Mouse (Mus musculus) heart, adult 2 months (tissue): Measurements from ENCODE around the gene Adgrv1.

Experiments used
- CTCF ChIP-seq: fragments of 200-600 bp; IDR thresholded peaks from 2 replicates; pipeline ENCODE4 v1.8.1; 2022; ENCODE audit warnings: antibody characterized with exemption, mild to moderate bottlenecking, moderate library complexity
- EP300 ChIP-seq: fragments of 200-500 bp; IDR thresholded peaks from 2 replicates; pipeline ENCODE4 v1.6.1; 2011; ENCODE audit warnings: low read depth, low read length, control low read depth; ENCODE audit not compliant: insufficient read depth
- POLR2A ChIP-seq: fragments of 200-500 bp; IDR thresholded peaks from 2 replicates; pipeline ENCODE4 v1.6.1; 2011; ENCODE audit warnings: mild to moderate bottlenecking, low read depth, low read length, control low read depth; ENCODE audit not compliant: insufficient read depth

- TF ChIP-seq POLR2A (no peak), CTCF (no peak), EP300 (no peak)
Observed at GRCm38 (mm10) chr13:81425111-81425510, 207.8 kb downstream of the Adgrv1 start.
